Mouse (Mus musculus) layer of hippocampus, adult 18-20 months (tissue): ENCODE data around the gene Abr. TPM values are rescaled to one million over a fixed set of nuclear protein-coding genes. Genes with fewer than 3 reads are reported as not detected.
A peak's percentile ranks its signal among the peaks of the same experiment; 100 is the strongest.

Experiments used
- DNase-seq, 2 experiments: peaks; one replicate each; pipeline ENCODE4 v3.0.0; 2022; ENCODE audit warnings: low spot score in 2 of 2
- total RNA-seq, 2 experiments: library from RNA; stranded (reverse); gene quantifications; 2 replicates each; pipeline ENCODE4 v1.2.3; 2021

The Abr gene
- total RNA-seq, 2 experiments from 2014 or later: 490 to 505 TPM

- DNase-seq: no peak
Measured at GRCm38 (mm10) chr11:76467487-76468005, 154.6 kb downstream of the Abr start.

DNA sequence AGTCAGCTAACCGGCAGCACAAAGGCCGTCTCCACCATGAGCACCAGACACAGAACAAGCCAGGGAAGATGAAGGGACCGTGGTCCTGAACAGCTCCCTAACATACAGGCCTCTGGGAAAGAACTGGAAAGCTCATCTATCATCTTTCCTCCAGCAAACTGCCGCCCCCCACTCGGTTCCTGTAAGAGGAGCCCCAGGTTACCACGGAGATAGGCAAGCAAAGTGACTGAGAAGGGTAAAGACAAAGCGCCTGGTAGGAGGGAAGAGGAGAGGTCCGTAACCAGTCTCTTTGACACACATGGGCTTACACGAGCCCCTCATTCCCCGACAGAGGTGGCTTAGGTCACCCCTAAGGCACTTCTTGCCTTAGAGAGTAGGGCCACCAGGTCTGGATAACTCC lies 155.0 kb downstream of the Abr start:
- no peak for DNase-seq

DNA sequence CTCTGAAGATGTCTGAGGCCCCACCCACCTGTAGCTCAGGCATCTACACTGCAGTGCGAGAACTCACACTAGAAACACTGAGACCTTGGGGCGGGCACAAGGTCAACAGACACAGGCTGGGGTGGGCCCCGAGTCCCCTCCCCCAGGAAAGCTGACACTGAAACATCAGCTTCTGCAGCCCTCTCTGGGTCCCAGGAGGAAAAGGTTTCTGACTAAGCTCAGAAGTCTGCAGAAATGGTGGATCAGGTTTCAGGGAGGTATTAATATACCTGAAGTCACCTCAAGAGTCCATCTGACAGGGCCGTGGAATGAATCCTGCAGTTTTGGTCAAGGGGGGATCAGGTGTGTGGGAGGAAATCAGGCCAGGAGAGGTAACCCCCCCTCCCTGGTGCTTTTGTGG lies 156.2 kb downstream of the Abr start:
- DNase-seq: no peak

DNA sequence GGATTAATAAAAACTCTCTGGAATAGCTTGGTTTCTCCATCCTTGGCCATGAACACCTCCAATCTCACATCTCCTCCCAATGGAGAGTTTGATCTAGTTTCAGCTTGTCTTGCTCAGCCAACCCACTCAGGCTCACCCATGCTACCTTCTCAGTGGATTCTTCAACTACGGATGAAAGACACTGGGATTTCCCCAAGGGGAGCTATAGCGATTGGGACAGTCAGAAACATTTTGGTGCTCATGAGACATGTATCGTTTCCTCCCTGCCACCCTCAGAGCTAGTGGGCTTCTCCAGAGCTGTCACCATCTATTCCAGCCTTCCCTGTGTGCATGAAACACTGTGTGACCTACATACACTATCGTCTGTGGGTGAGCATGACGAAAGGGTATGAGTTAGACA lies 160.4 kb downstream of the Abr start:
- DNase-seq: no peak

DNA sequence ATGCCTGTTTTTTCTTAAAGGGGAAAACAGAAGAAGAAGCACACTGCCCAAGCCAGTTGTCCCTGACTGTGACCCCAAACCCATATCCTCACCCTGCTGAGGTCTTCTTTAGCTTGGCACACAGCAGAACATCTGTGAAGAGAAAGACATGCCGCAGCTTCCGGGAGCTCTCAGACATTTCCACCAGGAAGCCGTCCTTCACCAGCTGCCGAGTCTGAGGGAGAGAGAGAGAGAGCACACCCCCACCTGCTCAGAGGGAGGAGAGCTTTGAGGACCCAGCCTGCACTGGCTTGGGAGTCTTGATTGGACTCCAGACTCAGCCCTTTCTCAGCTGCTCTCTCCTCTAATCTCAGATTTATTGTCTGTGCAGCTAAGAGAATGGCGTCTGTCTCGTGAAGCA lies 160.9 kb downstream of the Abr start:
- no peak for DNase-seq

DNA sequence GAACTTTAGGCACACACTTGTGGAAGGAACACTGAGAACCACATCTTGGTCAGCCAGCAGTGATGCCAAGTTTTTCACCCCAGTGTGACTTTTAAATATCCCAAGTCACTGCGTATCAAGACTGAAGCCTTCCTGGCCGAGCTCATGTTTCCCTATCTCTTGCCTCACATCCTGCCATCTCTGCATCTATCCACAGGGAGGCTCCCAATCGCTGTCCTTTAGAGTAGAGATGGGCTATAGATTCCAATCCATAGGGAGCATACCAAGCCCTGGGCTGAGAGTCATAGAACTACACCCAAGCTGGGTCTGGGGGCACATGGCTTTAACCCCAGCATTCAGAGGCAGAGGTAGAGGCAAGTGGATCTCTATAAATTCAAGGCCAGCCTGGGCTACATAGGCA lies 162.6 kb downstream of the Abr start:
- no peak for DNase-seq

- no peak for DNase-seq
Measured at GRCm38 (mm10) chr11:76458730-76459129, 163.4 kb downstream of the Abr start.

DNA sequence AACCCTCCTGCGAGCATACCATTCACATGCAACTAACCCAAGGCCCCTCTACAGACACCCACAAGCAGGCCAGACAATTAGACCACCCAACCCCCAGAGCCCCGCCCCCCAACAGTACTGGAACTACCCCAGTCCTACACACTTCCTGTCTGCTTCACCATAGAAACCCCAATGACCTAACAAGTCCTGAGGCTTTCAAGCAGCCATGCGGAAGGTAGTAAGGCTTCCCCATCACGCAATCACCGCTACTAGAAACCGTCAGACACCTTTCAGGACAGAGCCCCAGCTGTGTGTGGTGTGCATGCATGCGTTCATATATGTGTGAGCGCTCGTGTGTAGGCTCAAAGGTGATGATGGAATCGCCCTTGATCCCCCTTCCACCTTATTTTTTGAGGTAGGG lies 165.2 kb downstream of the Abr start:
- DNase-seq: no peak

GRCm38 (mm10) chr11:76456233-76456632 lies 165.9 kb downstream of the Abr start:
- peak; percentile 63 to 87 for DNase-seq

- peak; percentile 64 to 76 for DNase-seq
Measured at GRCm38 (mm10) chr11:76454492-76454891, 167.6 kb downstream of the Abr start.

- peak; percentile 53 to 80 for DNase-seq
Measured at GRCm38 (mm10) chr11:76450202-76450561, 171.9 kb downstream of the Abr start.

- peak; percentile 85 to 93 for DNase-seq
Measured at GRCm38 (mm10) chr11:76449520-76450201, 172.5 kb downstream of the Abr start.

DNA sequence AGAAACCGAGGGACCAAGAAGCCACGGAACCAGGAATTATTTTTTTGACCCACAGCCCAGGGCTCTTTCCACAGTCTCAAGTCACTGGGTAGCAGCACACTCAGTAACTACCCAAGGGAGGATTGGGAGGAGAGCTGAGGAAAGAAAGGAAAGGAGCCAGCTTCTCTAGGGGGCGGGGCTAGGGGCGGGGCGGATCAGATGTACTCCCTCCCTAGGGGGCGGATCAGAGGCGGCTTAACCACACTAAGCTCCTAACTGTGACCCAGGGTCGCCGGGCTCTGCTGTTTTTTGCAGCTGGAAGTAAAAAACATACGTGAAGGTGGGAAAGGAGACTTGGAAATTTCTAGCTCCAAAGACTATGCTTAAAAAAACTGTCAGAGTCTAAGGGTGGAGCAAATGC lies 175.9 kb downstream of the Abr start:
- DNase-seq: no peak

DNA sequence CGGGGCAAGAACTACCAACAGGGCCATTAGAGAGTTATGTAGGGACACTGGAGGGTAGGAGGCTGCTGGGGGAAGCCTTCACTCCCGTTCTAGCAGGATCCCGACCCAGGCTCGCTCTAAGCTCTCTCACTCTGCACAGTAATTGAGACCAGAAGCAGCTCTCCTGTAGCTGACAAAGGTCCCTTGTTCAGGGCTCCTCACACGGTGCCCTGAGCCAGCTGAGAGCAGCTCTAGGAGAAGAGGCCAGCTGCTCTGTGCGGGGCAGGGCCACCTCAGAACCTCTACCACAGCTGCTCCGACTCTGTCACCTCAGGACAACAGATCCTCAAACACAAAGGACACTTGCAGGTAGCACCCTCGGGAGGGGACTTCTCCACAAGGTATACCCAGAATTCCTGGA lies 176.7 kb downstream of the Abr start:
- no peak for DNase-seq

DNA sequence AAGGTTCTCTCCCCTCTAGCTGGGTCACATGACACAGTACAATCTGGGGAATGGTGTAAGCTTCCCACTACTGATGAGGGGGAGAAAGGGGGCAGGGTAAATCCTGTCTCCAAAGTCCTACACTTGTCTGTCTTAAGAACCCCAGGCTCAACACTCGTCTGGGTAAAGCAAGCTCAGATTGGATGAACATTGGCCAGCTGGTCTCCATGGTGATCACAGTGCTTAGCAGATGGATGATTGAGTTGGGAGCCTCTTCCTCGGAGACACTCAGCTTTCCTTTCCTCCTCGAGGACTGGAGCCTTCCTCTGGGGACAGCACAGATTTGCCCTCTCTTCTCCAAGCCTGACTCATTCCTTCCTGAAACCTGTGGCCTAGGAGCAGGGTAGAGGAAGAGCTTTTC lies 182.4 kb downstream of the Abr start:
- peak; percentile 77 to 83 for DNase-seq

GRCm38 (mm10) chr11:76436864-76437437 lies 185.2 kb downstream of the Abr start:
- peak in 1 of 2 experiments; percentile 48 for DNase-seq

GRCm38 (mm10) chr11:76436009-76436408 lies 186.1 kb downstream of the Abr start:
- DNase-seq: no peak

DNA sequence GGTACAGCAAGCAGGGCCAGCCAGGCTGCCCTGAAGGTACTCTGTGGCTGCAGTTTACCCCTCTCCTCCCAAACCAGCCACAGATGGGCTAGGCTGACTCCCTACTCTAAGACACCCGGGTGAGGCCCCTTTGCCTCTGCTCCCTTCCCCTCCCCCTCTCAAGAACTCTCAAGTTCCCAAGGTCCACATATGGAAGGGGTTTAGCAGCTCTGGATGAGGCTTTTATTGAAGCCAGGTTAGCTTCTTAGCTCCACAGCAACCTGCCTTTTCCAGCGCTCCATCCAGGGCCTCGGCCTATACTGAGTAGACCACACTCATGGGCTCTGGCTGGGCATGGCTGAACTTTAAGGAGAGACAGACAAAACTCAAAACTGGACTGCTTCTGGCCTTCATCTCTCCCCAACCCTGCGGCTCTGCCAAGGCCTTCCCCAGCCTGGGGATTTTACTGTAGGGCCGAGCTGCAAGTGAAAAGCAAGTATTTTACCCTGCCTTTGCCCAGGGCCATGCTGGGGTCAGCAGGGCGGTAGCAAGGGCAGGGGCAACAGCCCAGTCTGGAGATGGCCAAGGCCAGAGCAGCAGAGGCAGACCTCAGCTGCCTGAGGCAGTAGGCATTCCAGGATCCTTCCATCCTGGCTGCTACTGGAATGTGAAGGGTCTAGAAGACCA lies 192.0 kb downstream of the Abr start:
- DNase-seq: no peak

- DNase-seq: no peak
Measured at GRCm38 (mm10) chr11:76429556-76429955, 192.6 kb downstream of the Abr start.

DNA sequence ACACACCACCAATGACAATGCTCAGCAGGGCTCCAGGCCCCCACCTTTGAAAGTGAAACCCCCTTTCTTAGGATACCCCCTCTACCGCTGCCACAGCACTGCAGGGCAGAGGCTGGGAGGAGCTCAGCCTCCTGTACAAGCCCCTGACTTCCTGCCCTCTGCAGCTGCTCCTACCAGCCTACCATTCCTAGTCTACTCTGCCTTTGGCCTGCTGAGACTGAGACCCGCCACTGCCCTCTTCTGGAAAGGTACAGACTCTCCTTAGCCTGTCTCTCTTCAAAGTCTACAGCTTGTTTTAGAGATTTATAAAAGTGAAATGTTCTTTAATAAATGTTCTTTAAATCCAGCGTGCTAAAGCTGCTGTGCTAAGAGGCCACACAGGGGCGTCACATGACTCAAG lies 193.1 kb downstream of the Abr start:
- DNase-seq: no peak

- no peak for DNase-seq
Measured at GRCm38 (mm10) chr11:76427781-76428180, 194.3 kb downstream of the Abr start.

GRCm38 (mm10) chr11:76425749-76426148 lies 196.4 kb downstream of the Abr start:
- DNase-seq: peak in 1 of 2 experiments; percentile 34

- DNase-seq: no peak
Measured at GRCm38 (mm10) chr11:76420896-76421295, 201.2 kb downstream of the Abr start.
